Mouse (Mus musculus) embryo, embryonic 11.5 days (tissue): ENCODE data around the gene Taf11.
A peak's percentile ranks its signal among the peaks of the same experiment; 100 is the strongest.

Experiments used
- DNase-seq: peaks from one replicate; pipeline ENCODE4 v3.0.0-alpha.2; 2012; ENCODE audit warnings: low read depth, low spot score

The Taf11 gene

GRCm38 (mm10) chr17:27920676-27921075 is 11.0 kb upstream of the Taf11 start:
- no peak for DNase-seq

GRCm38 (mm10) chr17:27916366-27916765 is 6.7 kb upstream of the Taf11 start:
- DNase-seq: no peak

- DNase-seq: no peak
These were observed 5.1 kb upstream of the Taf11 start for GRCm38 (mm10) chr17:27914742-27915141.

GRCm38 (mm10) chr17:27911371-27911770 is 1.7 kb upstream of the Taf11 start:
- no peak for DNase-seq

GRCm38 (mm10) chr17:27908888-27909621 is 589 bp downstream of the Taf11 start, which contains the start of gene Anks1:
Gene Anks1 (plus strand): TSS chr17:27909306.
- DNase-seq: peak; percentile 78

- DNase-seq: peak; percentile 45
These were observed 1.3 kb downstream of the Taf11 start for GRCm38 (mm10) chr17:27908206-27908887.

GRCm38 (mm10) chr17:27907512-27908205 is 2.0 kb downstream of the Taf11 start:
- peak; percentile 89 for DNase-seq

GRCm38 (mm10) chr17:27886499-27887210 is 23.0 kb downstream of the Taf11 start:
- DNase-seq: no peak

- no peak for DNase-seq
These were observed 25.6 kb downstream of the Taf11 start for GRCm38 (mm10) chr17:27883994-27884393.

GRCm38 (mm10) chr17:27883129-27883528 is 26.5 kb downstream of the Taf11 start:
- DNase-seq: no peak

GRCm38 (mm10) chr17:27881518-27881917 is 28.1 kb downstream of the Taf11 start:
- DNase-seq: no peak

- DNase-seq: no peak
These were observed 35.1 kb downstream of the Taf11 start for GRCm38 (mm10) chr17:27874510-27874909.

GRCm38 (mm10) chr17:27873583-27873982 is 36.1 kb downstream of the Taf11 start:
- no peak for DNase-seq

- DNase-seq: no peak
These were observed 37.8 kb downstream of the Taf11 start for GRCm38 (mm10) chr17:27871851-27872250.

- no peak for DNase-seq
These were observed 42.9 kb downstream of the Taf11 start for GRCm38 (mm10) chr17:27866737-27867136.

- no peak for DNase-seq
These were observed 44.2 kb downstream of the Taf11 start for GRCm38 (mm10) chr17:27865461-27865860.

- DNase-seq: no peak
These were observed 50.5 kb downstream of the Taf11 start for GRCm38 (mm10) chr17:27859131-27859530.

GRCm38 (mm10) chr17:27857649-27858475 is 51.8 kb downstream of the Taf11 start:
- no peak for DNase-seq

GRCm38 (mm10) chr17:27856798-27857648 is 52.6 kb downstream of the Taf11 start:
- peak; percentile 37 for DNase-seq

- DNase-seq: peak; percentile 71
These were observed 53.3 kb downstream of the Taf11 start, which contains the start of gene Uhrf1bp1 for GRCm38 (mm10) chr17:27856265-27856797. Gene Uhrf1bp1 (plus strand): TSS chr17:27856441.
